Mouse (Mus musculus) liver, embryonic 18 days (tissue): Measurements from ENCODE around the gene AI837181. TPM values are rescaled to one million over a fixed set of nuclear protein-coding genes. Genes with fewer than 3 reads are reported as not detected.

ENCODE experiments used
- polyA plus RNA-seq: library from polyadenylated mRNA; depleted of rRNA; stranded (reverse); fragments of >200 nt; gene quantifications from 2 replicates; pipeline ENCODE4 v1.2.3, GENCODE M21; 2012; rRNA removed

The AI837181 gene
- polyA plus RNA-seq, result 18.6 TPM in 2 replicates

GRCm38 (mm10) chr19:5424782-5425741 is at the start of gene AI837181, which contains the start of gene Drap1:
TSS of gene AI837181 (plus strand) at chr19:5425144.
TSS of gene Drap1 (minus strand) at chr19:5424979.

GRCm38 (mm10) chr19:5388588-5389242 is 36.2 kb upstream of the AI837181 start, which contains the start of gene Sart1:
TSS of gene Sart1 (minus strand) at chr19:5388703.

GRCm38 (mm10) chr19:5402293-5402692 is 22.7 kb upstream of the AI837181 start, which contains the start of gene Tsga10ip:
TSS of gene Tsga10ip (minus strand) at chr19:5402526.

GRCm38 (mm10) chr19:5447515-5448353 is 22.8 kb downstream of the AI837181 start, which contains the start of gene Fosl1:
TSS of gene Fosl1 (plus strand) at chr19:5447547.

GRCm38 (mm10) chr19:5457746-5458442 is 33.0 kb downstream of the AI837181 start, which contains the start of gene Ccdc85b:
TSS of gene Ccdc85b (minus strand) at chr19:5457894.

GRCm38 (mm10) chr19:5460465-5460911 is 35.5 kb downstream of the AI837181 start, which contains the start of gene Fibp:
TSS of gene Fibp (plus strand) at chr19:5460615.

GRCm38 (mm10) chr19:5468374-5468773 is 43.4 kb downstream of the AI837181 start, which contains the start of gene Ctsw:
TSS of gene Ctsw (minus strand) at chr19:5468507.

GRCm38 (mm10) chr19:5473720-5474119 is 48.8 kb downstream of the AI837181 start, which contains the start of gene Efemp2:
TSS of gene Efemp2 (plus strand) at chr19:5473954.

Other genes starting within 250 kb of the AI837181 start
- 4.7 and 5.9 TPM in 2 replicates for gene Pacs1, start 152.0 kb upstream of the AI837181 start, polyA plus RNA-seq
- gene Sf3b2, start 129.7 kb upstream of the AI837181 start, polyA plus RNA-seq, result 39.5 and 46.2 TPM in 2 replicates
- not detected in 2 replicates for gene Gal3st3, start 126.8 kb upstream of the AI837181 start, polyA plus RNA-seq
- gene Catsper1, start 89.4 kb upstream of the AI837181 start, polyA plus RNA-seq, result not detected in 2 replicates
- gene Cst6, start 75.6 kb upstream of the AI837181 start, polyA plus RNA-seq, result 0.26 and 0.34 TPM in 2 replicates
- gene Eif1ad, start 58.4 kb upstream of the AI837181 start, polyA plus RNA-seq, result 14.5 and 15.1 TPM in 2 replicates
- 88.4 and 89.0 TPM in 2 replicates for gene Banf1, start 58.0 kb upstream of the AI837181 start, polyA plus RNA-seq
- 17.2 and 21.0 TPM in 2 replicates for gene Sart1, start 36.4 kb upstream of the AI837181 start, polyA plus RNA-seq
- 0.08 and 0.10 TPM in 2 replicates for gene Tsga10ip, start 22.6 kb upstream of the AI837181 start, polyA plus RNA-seq
- 58.1 and 59.6 TPM in 2 replicates for gene Drap1, start 165 bp upstream of the AI837181 start, polyA plus RNA-seq
- not detected in 2 replicates for gene Fosl1, start 22.4 kb downstream of the AI837181 start, polyA plus RNA-seq
- 1.1 and 1.2 TPM in 2 replicates for gene Ccdc85b, start 32.8 kb downstream of the AI837181 start, polyA plus RNA-seq
- gene Fibp, start 35.5 kb downstream of the AI837181 start, polyA plus RNA-seq, result 28.7 and 31.9 TPM in 2 replicates
- 0.58 and 0.87 TPM in 2 replicates for gene Ctsw, start 43.4 kb downstream of the AI837181 start, polyA plus RNA-seq
- 10.1 and 10.4 TPM in 2 replicates for gene Efemp2, start 48.8 kb downstream of the AI837181 start, polyA plus RNA-seq
- gene Mus81, start 63.3 kb downstream of the AI837181 start, polyA plus RNA-seq, result 13.3 and 13.4 TPM in 2 replicates
- 367 and 388 TPM in 2 replicates for gene Cfl1, start 65.3 kb downstream of the AI837181 start, polyA plus RNA-seq
- gene 1700020D05Rik, start 78.6 kb downstream of the AI837181 start, polyA plus RNA-seq, result 0.47 and 0.61 TPM in 2 replicates
- 4.5 and 5.8 TPM in 2 replicates for gene Snx32, start 85.4 kb downstream of the AI837181 start, polyA plus RNA-seq
- gene Ovol1, start 135.5 kb downstream of the AI837181 start, polyA plus RNA-seq, result 0.04 and 0.05 TPM in 2 replicates
- gene Ap5b1, start 142.9 kb downstream of the AI837181 start, polyA plus RNA-seq, result 2.0 and 2.5 TPM in 2 replicates
- 55.8 and 61.9 TPM in 2 replicates for gene Rnaseh2c, start 176.7 kb downstream of the AI837181 start, polyA plus RNA-seq
- 23.7 and 30.7 TPM in 2 replicates for gene Kat5, start 185.1 kb downstream of the AI837181 start, polyA plus RNA-seq
- 16.8 and 17.9 TPM in 2 replicates for gene Rela, start 212.3 kb downstream of the AI837181 start, polyA plus RNA-seq
- gene Sipa1, start 238.6 kb downstream of the AI837181 start, polyA plus RNA-seq, result 21.9 and 28.0 TPM in 2 replicates